Mouse (Mus musculus) testis, adult 2 months (tissue): ENCODE measurements around the gene Gm11639. TPM values are rescaled to one million over a fixed set of nuclear protein-coding genes. Genes with fewer than 3 reads are reported as not detected.
A peak's percentile ranks its signal among the peaks of the same experiment; 100 is the strongest.
"Not testable (repeated sequence)": the region's sequence is repeated elsewhere in the genome, so short reads cannot be mapped to it uniquely, and the experiment has no call there.

Experiments
- H3K27ac ChIP-seq: fragments of 200-500 bp; 2 replicates; pipeline ENCODE4 v1.5.1; 2012; ENCODE audit warnings: low read depth, low read length; ENCODE audit not compliant: control insufficient read depth, insufficient read depth
- H3K27me3 ChIP-seq: fragments of 200-500 bp; 2 replicates; pipeline ENCODE4 v1.6.1; 2012; ENCODE audit warnings: mild to moderate bottlenecking, low read length, moderate library complexity; ENCODE audit not compliant: control insufficient read depth, insufficient read depth
- H3K36me3 ChIP-seq: fragments of 200-500 bp; 2 replicates; pipeline ENCODE4 v1.6.1; 2012; ENCODE audit warnings: mild to moderate bottlenecking, low read length; ENCODE audit not compliant: control insufficient read depth, insufficient read depth
- H3K4me1 ChIP-seq: fragments of 200-500 bp; 2 replicates; pipeline ENCODE4 v1.6.1; 2012; ENCODE audit warnings: low read length; ENCODE audit not compliant: control insufficient read depth, insufficient read depth
- H3K4me3 ChIP-seq: fragments of 200-500 bp; 2 replicates; pipeline ENCODE4 v1.5.1; 2012; ENCODE audit warnings: low read depth, mild to moderate bottlenecking, low read length, moderate library complexity, mixed read lengths; ENCODE audit not compliant: control insufficient read depth
- CTCF ChIP-seq: fragments of 200-500 bp; IDR thresholded peaks from 2 replicates; pipeline ENCODE4 v1.5.1; 2012; ENCODE audit warnings: low read depth, mild to moderate bottlenecking, inconsistent platforms, low read length, moderate library complexity; ENCODE audit not compliant: control insufficient read depth, insufficient read depth, insufficient replicate concordance
- POLR2A ChIP-seq: fragments of 200-500 bp; IDR thresholded peaks from 2 replicates; pipeline ENCODE4 v1.6.1; 2012; ENCODE audit warnings: low read depth, mild to moderate bottlenecking, inconsistent platforms, low read length, moderate library complexity; ENCODE audit not compliant: control insufficient read depth
- polyA plus RNA-seq: library from polyadenylated mRNA; depleted of rRNA; stranded (reverse); fragments of >200 nt; gene quantifications from 2 replicates; pipeline ENCODE4 v1.2.3, GENCODE M21; 2012

The Gm11639 gene
- polyA plus RNA-seq, 1 experiment = 1.5 TPM

DNA sequence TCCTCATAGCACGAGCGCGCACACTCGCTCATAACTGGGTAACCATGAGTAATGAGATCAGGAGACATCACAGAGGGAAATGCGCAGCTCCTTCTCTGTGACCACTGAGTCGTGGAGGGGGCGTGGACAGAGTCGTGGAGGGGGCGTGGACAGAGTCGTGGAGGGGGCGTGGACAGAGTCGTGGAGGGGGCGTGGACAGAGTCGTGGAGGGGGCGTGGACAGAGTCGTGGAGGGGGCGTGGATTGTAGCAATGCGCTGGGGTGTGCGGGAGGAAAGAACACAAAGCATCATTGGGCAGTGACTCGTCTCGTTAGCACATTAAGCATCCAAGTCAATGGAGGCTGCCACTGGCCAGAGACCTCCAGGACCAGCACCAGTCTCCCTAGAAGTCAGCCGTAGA lies 426.9 kb downstream of the Gm11639 start:
- H3K27me3 ChIP-seq, H3K36me3 ChIP-seq, H3K27ac ChIP-seq, H3K4me1 ChIP-seq: not testable (repeated sequence)
- H3K4me3 ChIP-seq = peak overlapping the region; percentile 81
- TF ChIP-seq POLR2A = peak; percentile 5

DNA sequence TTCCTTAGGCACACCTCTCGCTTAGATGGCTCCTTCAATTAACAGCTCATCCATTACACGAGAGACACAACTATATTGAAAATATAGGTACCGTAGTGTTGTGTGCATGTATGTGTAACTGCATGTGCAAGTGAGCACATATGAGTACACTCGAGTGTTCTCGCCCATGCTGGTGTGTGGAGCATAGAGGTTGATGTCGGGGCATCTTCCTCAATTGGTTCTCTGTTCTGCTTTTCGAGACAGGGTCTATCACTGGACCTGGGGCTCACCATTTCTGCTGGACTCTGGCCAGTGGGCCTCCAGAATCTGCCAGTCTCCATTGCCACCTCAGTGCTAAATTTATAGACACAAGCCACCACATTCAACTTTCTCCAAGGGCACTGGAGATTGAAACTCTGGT lies 432.3 kb downstream of the Gm11639 start:
- Histone ChIP-seq H3K4me1 (peaks cover 3% of the 10 kb centered on the region; the same call in 1 of the 2 replicates), H3K4me3 (no peak overlapping the region), H3K27ac (no peak overlapping the region), H3K36me3 (no peaks in the 10 kb centered on the region), H3K27me3 (no peaks in the 10 kb centered on the region)
- no peak for TF ChIP-seq CTCF
- no peak for TF ChIP-seq POLR2A

DNA sequence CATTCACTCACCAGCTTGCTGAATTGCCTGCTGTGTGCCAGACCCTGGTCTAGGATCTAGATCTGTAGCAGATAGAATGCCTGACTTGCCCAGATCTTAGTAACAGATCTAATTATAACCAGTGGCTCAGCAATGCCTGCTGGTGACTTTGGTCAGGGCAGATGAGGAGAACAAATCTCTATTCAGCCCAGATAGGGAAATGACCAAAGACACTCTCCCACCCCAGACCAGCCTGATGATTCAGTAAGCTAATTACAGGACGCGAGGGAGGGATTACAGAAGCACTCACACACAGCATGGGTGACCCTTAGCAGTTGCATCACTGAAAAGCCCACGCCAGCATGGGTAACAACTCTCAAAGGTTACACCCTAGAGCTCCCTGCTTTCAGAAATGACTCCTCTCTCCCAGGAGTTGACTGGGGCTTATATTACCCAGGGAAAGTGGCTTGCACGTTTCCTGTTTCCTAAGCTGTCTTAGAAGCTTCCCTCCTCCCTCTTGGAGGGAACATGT lies 435.1 kb downstream of the Gm11639 start:
- no peak for TF ChIP-seq CTCF
- TF ChIP-seq POLR2A = no peak
- Histone ChIP-seq H3K4me1 (no peaks in the 10 kb centered on the region), H3K36me3 (no peaks in the 10 kb centered on the region), H3K27ac (no peak overlapping the region), H3K27me3 (no peaks in the 10 kb centered on the region), H3K4me3 (no peak overlapping the region)

DNA sequence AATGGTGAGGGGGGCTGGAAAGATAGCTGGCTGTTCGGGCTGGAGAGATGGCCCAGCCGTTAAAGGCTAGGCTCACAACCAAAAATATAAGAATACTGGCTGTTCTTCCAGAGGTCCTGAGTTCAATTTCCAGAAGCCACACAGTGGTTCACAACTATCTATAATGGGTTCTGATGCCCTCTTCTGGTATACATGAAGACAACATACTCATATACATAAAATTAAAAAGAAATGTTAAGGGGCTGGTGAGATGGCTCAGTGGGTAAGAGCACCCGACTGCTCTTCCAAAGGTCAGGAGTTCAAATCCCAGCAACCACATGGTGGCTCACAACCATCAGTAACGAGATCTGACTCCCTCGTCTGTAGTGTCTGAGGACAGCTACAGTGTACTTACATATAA lies 436.3 kb downstream of the Gm11639 start:
- not testable (repeated sequence) for H3K27ac ChIP-seq, H3K27me3 ChIP-seq, H3K4me1 ChIP-seq, H3K4me3 ChIP-seq, H3K36me3 ChIP-seq

DNA sequence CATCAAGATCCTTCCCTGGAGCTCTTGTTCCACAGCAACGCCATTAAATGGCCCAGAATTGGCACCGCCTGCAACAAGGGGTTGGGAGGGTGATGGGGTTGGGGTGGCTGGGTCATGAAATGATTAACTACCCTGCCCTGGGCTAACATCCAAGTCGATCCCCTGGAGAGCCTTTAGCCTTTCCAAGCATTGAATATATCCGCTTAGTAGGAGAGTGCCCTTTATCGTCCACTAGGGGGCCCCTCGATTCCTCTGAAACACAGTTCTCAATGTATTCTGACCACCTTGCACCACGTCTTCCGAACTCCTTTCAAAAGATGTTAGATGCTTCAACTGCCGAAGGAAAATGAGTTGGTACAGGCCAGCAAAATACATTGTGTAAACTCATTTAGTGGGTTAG lies 438.5 kb downstream of the Gm11639 start:
- peaks cover 5% of the 10 kb centered on the region for H3K4me1 ChIP-seq
- no peaks in the 10 kb centered on the region for H3K27me3 ChIP-seq
- no peak overlapping the region for H3K27ac ChIP-seq
- H3K36me3 ChIP-seq = no peaks in the 10 kb centered on the region
- H3K4me3 ChIP-seq = no peak overlapping the region
- TF ChIP-seq POLR2A (no peak), CTCF (no peak)

DNA sequence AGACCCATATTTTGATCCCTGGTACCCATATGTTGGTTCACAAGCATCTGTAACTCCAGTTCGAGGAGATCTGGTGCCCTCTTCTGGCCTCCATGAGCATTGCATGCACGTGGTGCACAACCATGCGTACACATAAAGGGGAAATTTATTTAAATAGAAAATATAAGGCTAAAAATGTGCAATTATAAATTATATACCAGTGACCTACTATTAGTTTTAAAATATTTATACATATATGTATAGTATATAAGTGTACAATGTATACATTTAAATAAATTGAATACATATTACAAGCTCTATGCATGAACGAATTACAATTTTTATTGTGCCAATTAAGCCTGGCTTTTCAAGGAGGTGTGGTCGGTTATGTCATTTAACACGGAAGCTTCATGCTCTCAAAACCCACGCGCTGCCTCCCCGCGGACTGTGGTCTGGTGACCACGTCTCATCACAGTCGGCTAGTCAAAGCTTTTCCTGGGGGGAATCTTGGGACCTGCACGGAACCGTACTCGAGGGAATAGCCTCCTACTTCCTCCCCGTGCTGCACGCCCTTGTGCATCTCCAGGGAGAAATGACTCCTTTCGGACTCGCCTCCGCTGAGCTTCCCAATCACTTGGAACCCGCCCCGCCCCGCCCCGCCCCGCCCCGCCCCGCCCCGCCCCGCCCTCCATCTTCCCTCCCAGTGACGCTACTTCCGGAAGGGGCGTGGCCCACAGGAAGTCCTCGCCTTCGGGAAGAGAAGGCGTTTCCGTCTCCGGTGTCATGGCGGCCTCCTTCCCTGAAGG lies 440.4 kb downstream of the Gm11639 start, which contains the start of gene Mettl2:
Mettl2 (plus strand) TSS at position 691 of the 785 bp plus-strand sequence.
- Histone ChIP-seq H3K27me3 (no peaks in the 10 kb centered on the region), H3K27ac (peak within 1 kb of the TSS; percentile 45), H3K4me1 (peaks cover 5% of the 10 kb centered on the region), H3K4me3 (peak within 1 kb of the TSS; percentile 100), H3K36me3 (no peaks in the 10 kb centered on the region)
- TF ChIP-seq POLR2A (peak; percentile 70), CTCF (peak; percentile 75; the same call in 1 of the 2 replicates)

DNA sequence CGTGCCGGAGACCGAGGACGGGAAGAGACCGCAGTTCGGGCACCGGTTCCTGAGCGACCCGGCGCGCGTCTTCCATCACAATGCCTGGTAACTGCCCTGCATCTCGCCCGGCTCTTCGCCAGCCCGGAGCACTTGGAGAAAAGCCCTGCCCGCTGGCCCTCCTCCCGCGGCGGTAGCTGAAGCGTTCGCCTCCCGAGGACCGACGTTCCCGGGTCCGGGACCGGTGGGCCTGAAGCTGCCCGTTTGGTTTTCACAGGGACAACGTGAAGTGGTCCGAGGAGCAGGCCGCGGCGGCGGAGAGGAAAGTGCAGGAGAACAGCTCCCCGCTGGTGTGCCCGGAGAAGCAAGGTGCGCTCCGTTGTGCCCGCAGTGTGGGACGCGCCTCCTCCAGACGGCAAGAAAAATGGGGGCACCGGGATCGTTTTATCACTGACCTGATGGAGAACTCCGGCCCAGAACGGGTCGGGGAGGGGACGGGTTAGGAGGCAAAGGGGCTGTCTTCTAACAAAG lies 441.1 kb downstream of the Gm11639 start:
- TF ChIP-seq CTCF (no peak), POLR2A (no peak)
- H3K4me3 ChIP-seq = peak overlapping the region; percentile 100
- no peaks in the 10 kb centered on the region for H3K36me3 ChIP-seq
- H3K27ac ChIP-seq = peak overlapping the region; percentile 45
- no peaks in the 10 kb centered on the region for H3K27me3 ChIP-seq
- peaks cover 5% of the 10 kb centered on the region for H3K4me1 ChIP-seq
